Mouse (Mus musculus) liver, embryonic 14.5 days (tissue): ENCODE data around the gene Chrm3. TPM values are rescaled to one million over a fixed set of nuclear protein-coding genes. Genes with fewer than 3 reads are reported as not detected.

Experiments
- ATAC-seq: fragments of 200-750 bp; cut with Nextera tagmentation; 2 replicates; pipeline ENCODE4 v1.8.0; 2017; ENCODE audit warnings: moderate number of reproducible peaks, mild to moderate bottlenecking, moderate library complexity; ENCODE audit not compliant: insufficient read depth
- DNase-seq, 3 experiments: peaks; one replicate each; pipeline ENCODE4 v3.0.0-alpha.2; 2012 to 2013; ENCODE audit warnings: low read depth in 3 of 3, low spot score in 3 of 3
- H3K27ac ChIP-seq: fragments of 300-500 bp; sonication (generic); 2 replicates; pipeline ENCODE4 v1.5.1; 2014; ENCODE audit warnings: moderate library complexity, mild to moderate bottlenecking, control low read depth, inconsistent platforms
- H3K27me3 ChIP-seq: fragments of 300-500 bp; sonication (generic); 2 replicates; pipeline ENCODE4 v1.6.1; 2014; ENCODE audit warnings: mild to moderate bottlenecking, low read length, moderate library complexity; ENCODE audit not compliant: control insufficient read depth, insufficient read depth
- H3K36me3 ChIP-seq: fragments of 300-500 bp; sonication (generic); replicated peaks from 2 replicates; pipeline ENCODE4 v1.6.1; 2014; ENCODE audit warnings: low read depth; ENCODE audit not compliant: control insufficient read depth, insufficient read depth
- H3K4me1 ChIP-seq, 2 experiments: fragments of 200-500 bp in 1 of 2; fragments of 300-500 bp in 1 of 2; sonication (generic) in 1 of 2; replicated peaks; 2 replicates each; pipeline ENCODE4 v1.6.1; 2012 to 2014; ENCODE audit warnings: antibody characterized with exemption in 1 of 2, inconsistent platforms in 1 of 2, low read length in 1 of 2; ENCODE audit not compliant: control insufficient read depth in 2 of 2, insufficient read depth in 2 of 2
- H3K4me2 ChIP-seq: fragments of 300-500 bp; sonication (generic); 2 replicates; pipeline ENCODE4 v1.6.1; 2014; ENCODE audit warnings: low read depth, mild to moderate bottlenecking, control low read depth, moderate library complexity
- H3K4me3 ChIP-seq, 2 experiments: fragments of 200-500 bp in 1 of 2; fragments of 300-500 bp in 1 of 2; sonication (generic) in 1 of 2; 2 replicates each; pipeline ENCODE4 v1.5.1; 2012 to 2014; ENCODE audit warnings: low read depth in 2 of 2, low read length in 2 of 2, mild to moderate bottlenecking in 2 of 2, control low read depth in 1 of 2, inconsistent platforms in 1 of 2, moderate library complexity in 1 of 2; ENCODE audit not compliant: insufficient read depth in 1 of 2
- H3K9ac ChIP-seq: fragments of 300-500 bp; sonication (generic); replicated peaks from 2 replicates; pipeline ENCODE4 v1.6.1; 2014; ENCODE audit warnings: mild to moderate bottlenecking, control low read depth, moderate library complexity
- H3K9me3 ChIP-seq: fragments of 300-500 bp; sonication (generic); 2 replicates; pipeline ENCODE4 v1.6.1; 2016; ENCODE audit warnings: low read length, mixed read lengths; ENCODE audit not compliant: control insufficient read depth
- CTCF ChIP-seq: IDR thresholded peaks from 2 replicates; pipeline ENCODE4 v1.5.1; 2016; ENCODE audit warnings: antibody characterized with exemption, low read depth, control low read depth
- EP300 ChIP-seq: IDR thresholded peaks from 2 replicates; pipeline ENCODE4 v1.6.1; 2016; ENCODE audit warnings: antibody characterized with exemption, low read depth
- WGBS: fragments of 180-500 bp; shearing (Covaris S2); extraction: QIAGEN DNeasy Blood & Tissue Kit; methylation state at CpG from one replicate; pipeline ENCODE4 v1.1.7; 2014; ENCODE audit not compliant: insufficient replicate concordance; 5-methylcytosine and 5-hydroxymethylcytosine counted together
- polyA plus RNA-seq, 2 experiments: library from polyadenylated mRNA; depleted of rRNA in 1 of 2; stranded (reverse) in 1 of 2; unstranded in 1 of 2; fragments of >200 nt; fragmentation: Nextera tagmentation in 1 of 2; extraction: Ambion mirVana in 1 of 2; gene quantifications; 2 replicates each; pipeline versions ENCODE4 v1.2.1 to v1.2.3; 2012 to 2014

Chrm3 gene
- polyA plus RNA-seq, 2 experiments = 0.03 TPM; not detected in 1

DNA sequence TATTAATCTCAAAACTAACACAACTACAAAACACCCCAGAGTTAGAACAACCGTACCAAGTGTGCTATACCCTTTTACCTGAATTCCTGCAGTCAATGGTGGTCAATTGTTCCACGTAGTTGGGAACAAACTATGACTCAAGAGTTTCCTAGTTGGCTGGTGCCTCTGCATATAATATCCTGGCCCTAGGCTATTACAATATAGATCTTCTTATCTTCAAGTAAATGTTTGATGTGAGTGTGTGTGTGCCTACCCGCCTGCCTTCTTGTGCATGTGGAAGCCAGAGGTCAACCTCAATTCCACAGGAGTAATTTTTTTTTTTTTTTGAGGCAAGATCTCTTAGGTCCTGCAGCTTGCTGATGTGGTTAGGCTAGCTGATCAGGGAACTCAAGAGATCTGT is 335.5 kb downstream of the Chrm3 start:
- no peak overlapping the region for H3K27ac ChIP-seq
- no peaks in the 10 kb centered on the region for H3K4me1 ChIP-seq
- ATAC-seq = no peak
- WGBS = 51% methylated on average over 3 of the region's 3 CpGs
- H3K27me3 ChIP-seq = no peaks in the 10 kb centered on the region
- no peaks in the 10 kb centered on the region for H3K9me3 ChIP-seq
- TF ChIP-seq CTCF (no peak), EP300 (no peak)
- H3K4me2 ChIP-seq = no peak overlapping the region
- H3K9ac ChIP-seq = no peak overlapping the region
- no peaks in the 10 kb centered on the region for H3K36me3 ChIP-seq
- DNase-seq = no peak
- no peak overlapping the region for H3K4me3 ChIP-seq

DNA sequence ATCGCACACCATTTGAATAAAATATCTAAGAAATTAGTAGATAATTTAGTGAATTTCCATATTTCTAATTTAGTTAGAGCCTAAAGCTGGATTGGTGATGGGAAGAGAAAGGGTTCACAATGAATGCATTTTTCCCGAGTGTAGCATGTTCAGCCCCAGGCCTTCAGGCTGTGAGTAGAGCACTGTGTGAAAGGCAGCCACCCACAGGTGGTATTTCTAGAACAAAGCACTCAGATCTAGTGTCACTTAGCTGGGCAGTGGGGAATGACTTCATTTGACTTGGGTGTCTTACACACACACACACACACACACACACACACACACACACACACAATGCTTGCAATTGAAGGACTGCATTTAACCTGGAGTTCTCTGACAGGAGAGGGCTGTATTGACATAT is 337.5 kb downstream of the Chrm3 start:
- no peaks in the 10 kb centered on the region for H3K4me1 ChIP-seq
- WGBS = 76% methylated on average over 2 of the region's 2 CpGs
- no peak overlapping the region for H3K4me3 ChIP-seq
- no peak overlapping the region for H3K4me2 ChIP-seq
- no peaks in the 10 kb centered on the region for H3K9me3 ChIP-seq
- H3K27me3 ChIP-seq = no peaks in the 10 kb centered on the region
- H3K27ac ChIP-seq = no peak overlapping the region
- no peak overlapping the region for H3K9ac ChIP-seq
- no peak for DNase-seq
- TF ChIP-seq CTCF (no peak), EP300 (no peak)
- ATAC-seq = no peak
- no peaks in the 10 kb centered on the region for H3K36me3 ChIP-seq

DNA sequence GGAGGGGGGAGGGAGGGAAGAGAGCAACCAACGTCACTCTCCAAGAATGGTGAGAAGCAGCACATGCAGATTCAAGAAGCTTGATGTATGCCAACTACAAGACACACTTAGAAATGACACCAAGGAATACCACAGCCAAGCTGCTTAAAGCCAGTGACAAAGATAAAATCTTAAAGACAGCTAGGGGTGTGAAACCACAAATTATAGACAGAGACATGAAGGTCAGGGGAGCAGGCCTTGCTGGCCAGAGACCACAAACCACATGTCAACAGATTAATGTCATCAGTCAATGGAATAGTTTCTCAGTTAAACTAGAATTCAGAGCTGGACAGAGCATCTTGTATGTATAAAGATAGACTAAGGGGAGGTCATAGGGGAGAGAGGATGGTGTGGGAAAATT is 341.4 kb downstream of the Chrm3 start:
- H3K4me1 ChIP-seq = no peaks in the 10 kb centered on the region
- TF ChIP-seq EP300 (no peak), CTCF (no peak)

DNA sequence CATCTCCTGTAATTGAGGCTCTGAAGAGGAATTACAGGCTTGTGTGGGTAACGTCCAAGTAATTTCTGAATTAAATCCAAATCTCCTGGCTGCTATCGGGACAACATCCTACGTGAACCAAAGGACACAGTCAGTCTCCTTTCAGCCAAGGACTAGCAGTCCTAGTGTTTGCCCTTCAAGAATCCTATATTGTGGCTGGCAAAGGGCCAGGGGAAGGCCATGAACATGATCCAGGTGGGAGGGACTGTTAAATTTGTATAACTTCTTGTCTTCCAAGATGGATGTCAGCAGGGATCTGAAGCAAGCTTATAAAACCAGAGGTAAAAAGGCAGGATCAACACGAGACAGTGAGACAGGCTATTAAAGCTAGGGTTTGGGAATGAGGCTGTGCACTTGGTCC is 357.7 kb downstream of the Chrm3 start:
- DNase-seq (no peak), ATAC-seq (no peak)
- H3K27me3 ChIP-seq = no peaks in the 10 kb centered on the region
- H3K4me2 ChIP-seq = no peak overlapping the region
- H3K4me3 ChIP-seq = no peak overlapping the region
- H3K9ac ChIP-seq = no peak overlapping the region
- H3K36me3 ChIP-seq = no peaks in the 10 kb centered on the region
- H3K27ac ChIP-seq = no peak overlapping the region
- TF ChIP-seq EP300 (no peak), CTCF (no peak)
- whole genome bisulfite sequencing = 68% methylated on average over 4 of the region's 4 CpGs
- H3K9me3 ChIP-seq = no peaks in the 10 kb centered on the region
- no peaks in the 10 kb centered on the region for H3K4me1 ChIP-seq

More for the DNA sequence above, 341.4 kb downstream of the Chrm3 start:
- Histone ChIP-seq H3K4me2 (no peak overlapping the region), H3K27ac (no peak overlapping the region), H3K36me3 (no peaks in the 10 kb centered on the region), H3K4me3 (no peak overlapping the region), H3K9me3 (no peaks in the 10 kb centered on the region), H3K27me3 (no peaks in the 10 kb centered on the region), H3K9ac (no peak overlapping the region)
- ATAC-seq (no peak), DNase-seq (no peak)
- WGBS = 10% methylated on average over 1 of the region's 1 CpGs

DNA sequence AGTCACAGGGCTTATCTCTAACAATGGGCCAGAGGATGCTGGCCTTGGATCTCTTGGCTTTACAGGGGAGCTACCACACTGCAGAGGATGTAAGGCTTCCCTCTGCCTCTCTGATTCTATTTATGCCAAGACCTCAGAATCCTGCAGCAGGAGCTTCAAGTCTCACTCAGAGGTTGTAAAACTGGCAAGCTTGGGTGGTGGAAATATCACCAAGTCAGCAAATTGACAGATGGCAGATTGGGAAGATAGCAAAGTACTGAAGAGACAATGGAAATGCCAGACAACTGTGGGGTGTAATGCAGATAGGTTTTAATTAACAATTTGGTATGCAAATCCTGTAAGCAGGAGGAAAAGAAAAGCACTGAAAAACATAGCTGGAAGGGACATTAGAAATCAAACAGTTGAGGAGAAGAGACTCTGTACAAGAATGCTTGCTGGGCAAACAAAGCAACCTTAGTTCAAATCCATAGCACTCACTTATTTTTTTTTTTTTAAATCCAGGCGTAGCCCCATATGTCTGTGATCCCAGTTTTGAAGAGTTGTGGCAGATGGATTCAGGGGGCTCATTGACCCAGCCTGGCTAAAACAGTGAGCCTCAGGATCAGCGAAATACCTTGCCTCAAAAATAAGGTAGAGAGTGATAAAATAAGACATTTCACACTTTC is 362.9 kb downstream of the Chrm3 start:
- no peak overlapping the region for H3K27ac ChIP-seq
- 48% methylated on average over 2 of the region's 2 CpGs for WGBS
- no peaks in the 10 kb centered on the region for H3K27me3 ChIP-seq
- no peak overlapping the region for H3K4me3 ChIP-seq
- H3K4me2 ChIP-seq = no peak overlapping the region
- no peak overlapping the region for H3K9ac ChIP-seq
- no peaks in the 10 kb centered on the region for H3K4me1 ChIP-seq
- H3K9me3 ChIP-seq = no peaks in the 10 kb centered on the region
- DNase-seq (no peak), ATAC-seq (no peak)
- TF ChIP-seq CTCF (no peak), EP300 (no peak)
- no peaks in the 10 kb centered on the region for H3K36me3 ChIP-seq

DNA sequence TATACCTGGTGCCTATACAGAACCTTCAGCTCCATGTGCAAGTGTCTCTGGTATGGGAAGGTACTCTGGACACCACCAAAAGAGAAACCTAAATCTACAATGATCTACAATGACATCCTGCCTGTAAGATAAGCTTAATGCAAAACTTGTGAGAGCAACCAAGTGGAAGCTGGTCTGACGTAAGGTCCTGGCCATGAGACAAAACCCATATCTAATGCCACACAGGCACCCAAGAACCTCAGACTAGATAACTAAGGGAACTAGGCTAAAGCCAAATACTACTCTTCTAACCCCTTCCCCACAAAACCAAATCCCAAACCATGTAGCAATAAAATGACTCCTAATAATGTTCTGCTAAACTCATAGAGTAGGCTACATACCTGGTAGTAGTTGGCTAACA is 364.8 kb downstream of the Chrm3 start:
- Histone ChIP-seq H3K4me2 (no peak overlapping the region), H3K9ac (no peak overlapping the region), H3K4me1 (no peaks in the 10 kb centered on the region), H3K4me3 (no peak overlapping the region), H3K36me3 (no peaks in the 10 kb centered on the region), H3K27me3 (no peaks in the 10 kb centered on the region), H3K27ac (no peak overlapping the region), H3K9me3 (no peaks in the 10 kb centered on the region)
- TF ChIP-seq EP300 = no peak
- no peak for TF ChIP-seq CTCF
- ATAC-seq = no peak
- DNase-seq = no peak
- WGBS = 38% methylated on average over 1 of the region's 1 CpGs
